Mouse (Mus musculus): Measurements from ENCODE around the gene Dock10.

Dock10 gene

DNA sequence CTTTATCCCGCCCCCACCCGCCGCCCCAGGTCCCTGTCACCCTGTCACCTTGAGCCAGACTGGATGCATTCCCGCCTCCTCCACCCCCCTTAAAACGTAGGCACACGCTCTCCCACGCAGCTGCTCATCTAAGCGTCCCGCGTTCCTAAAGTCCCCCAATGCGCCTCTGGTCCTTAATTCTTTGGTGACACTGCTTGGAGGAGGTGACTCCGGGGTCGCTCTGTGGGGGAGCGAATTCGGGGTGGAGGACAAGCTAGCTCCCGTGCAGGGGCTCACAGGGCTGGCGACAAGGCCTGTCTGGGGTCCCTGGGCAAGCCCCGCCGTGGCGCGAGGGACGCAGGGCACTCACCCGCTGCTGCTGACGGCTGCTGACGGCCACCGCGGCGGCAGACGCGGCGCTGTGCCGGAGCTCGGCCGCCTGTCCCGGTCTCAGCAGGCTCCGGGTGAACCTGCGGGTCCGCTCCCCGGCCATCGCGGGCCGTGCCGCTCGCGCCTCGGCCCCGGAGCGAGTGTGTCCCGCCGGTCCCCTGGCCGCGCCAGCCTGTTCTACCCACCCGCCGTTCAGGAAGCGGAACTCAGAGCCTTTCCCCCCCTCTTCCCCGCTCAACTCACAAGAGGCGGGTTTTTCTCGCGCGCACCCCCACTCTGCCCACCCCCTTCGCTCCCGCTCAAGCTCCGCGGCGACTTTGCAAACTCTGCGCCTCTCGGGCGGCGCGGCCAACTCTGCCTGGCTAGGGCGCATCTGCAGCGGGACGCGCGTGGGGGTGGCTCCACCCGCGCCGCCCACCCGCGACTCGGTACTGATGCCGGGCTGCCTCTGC is at the start of gene Dock10:
Gene Dock10, minus strand, starts transcription at position 551 of the 821 bp plus-strand sequence.
- in situ Hi-C loops (cut with MboI, MseI) = no loop called here

DNA sequence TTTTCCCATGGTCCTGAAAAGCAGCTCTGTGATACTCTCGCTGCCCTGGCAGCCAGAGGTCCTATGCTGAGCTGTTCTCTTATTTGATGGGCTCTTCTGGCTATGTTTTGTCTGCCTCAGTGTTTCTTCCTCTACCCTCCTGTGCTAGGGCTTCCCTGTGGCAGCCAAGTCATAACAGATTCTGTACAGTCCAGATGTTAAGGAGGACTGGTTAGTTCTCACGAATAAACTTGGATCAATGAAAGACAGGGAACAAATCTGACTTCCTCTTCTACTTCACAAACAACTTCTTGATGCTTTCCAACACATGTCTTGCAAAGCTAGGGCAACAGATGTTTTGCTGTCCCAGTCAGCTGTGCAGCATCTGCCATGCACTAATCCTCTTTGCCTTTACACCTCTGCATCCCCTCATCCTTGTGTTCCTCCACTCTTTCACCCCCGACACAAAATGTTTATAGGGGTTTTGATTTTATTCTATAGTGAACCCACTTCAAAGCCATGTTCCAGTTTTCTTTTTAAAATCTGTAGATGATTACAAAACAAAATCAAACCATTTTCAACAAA is 48.6 kb upstream of the Dock10 start:
- in situ Hi-C loops (cut with MboI, MseI) = no loop called here

DNA sequence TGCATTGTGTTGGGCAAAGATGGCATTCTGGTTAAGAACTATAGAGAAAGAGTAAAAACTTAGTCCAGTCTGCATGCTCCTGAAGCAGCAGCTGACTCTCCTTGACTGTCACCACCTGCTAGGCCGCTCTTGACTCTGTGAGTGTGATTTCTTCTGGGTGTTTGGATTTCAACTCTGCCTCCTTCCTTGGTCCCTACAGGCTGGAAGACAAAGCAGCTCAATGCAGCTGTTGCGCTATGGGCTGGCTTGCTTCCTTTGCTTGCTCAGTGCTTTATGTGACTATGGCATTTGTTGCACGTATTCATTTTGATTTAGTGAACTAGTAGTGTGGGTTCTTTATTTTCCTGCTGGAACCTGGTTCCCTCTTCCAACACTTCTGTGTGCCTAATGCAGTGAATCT is 43.7 kb upstream of the Dock10 start:
- in situ Hi-C loops (cut with MboI, MseI) = no loop called here

DNA sequence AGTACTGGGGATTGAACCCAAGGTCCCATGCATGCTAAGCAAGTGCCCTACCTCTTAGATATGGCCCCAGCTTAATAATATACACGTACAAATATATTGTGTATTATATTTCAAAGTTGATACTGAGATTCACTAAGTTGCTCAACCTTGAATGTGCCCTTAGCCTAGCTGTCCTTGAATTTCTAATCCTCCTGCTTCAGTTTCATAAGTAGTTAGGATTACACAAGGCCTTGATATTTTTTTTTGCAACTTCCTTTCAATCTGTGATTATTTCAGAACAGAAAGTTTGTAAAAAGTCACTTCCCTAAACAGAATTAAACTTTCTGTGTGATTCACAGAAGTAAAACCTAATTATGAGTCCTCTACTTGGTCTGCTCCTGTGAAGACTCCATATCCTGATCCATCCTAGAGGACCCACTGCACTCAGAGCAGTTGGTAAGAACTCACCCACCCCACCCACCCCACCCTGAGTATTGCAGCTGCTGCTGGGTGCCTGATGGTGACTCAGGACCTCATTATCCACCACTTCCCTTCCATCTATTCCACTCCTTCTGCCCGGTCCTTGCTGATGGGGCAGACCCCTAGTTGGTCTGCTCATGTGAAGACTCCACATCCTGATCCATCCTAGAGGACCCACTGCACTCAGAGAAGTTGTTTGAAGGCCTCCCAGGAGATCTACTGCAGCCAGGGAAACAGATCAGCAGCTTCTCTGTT is 26.9 kb upstream of the Dock10 start:
- in situ Hi-C loops (cut with MboI, MseI) = loop anchor here (10.0 kb wide), 1 partner anchor 710 kb away; no protein-coding TSS in a partner anchor

DNA sequence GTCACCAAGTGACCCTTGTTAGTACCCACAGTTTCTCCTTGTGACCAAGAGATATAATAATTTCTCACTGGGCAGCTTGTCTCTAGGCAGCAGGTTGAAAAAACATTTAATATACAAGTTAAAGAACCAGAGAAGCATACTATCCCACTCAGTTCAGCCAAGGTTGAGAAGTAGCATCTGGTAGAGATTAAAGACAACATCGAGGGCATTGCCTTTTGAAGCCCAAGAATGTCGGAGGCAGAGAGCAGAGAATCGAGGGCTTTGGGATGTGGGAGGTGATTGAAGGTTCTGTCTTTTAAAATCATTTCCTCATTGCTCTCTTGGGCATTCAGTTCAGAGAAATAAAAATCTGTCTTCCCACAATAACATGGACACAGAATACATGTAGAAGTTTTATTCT is 25.8 kb upstream of the Dock10 start:
- in situ Hi-C loops (cut with MboI, MseI) = loop anchor here (10.0 kb wide), 1 partner anchor 711 kb away; no protein-coding TSS in a partner anchor

DNA sequence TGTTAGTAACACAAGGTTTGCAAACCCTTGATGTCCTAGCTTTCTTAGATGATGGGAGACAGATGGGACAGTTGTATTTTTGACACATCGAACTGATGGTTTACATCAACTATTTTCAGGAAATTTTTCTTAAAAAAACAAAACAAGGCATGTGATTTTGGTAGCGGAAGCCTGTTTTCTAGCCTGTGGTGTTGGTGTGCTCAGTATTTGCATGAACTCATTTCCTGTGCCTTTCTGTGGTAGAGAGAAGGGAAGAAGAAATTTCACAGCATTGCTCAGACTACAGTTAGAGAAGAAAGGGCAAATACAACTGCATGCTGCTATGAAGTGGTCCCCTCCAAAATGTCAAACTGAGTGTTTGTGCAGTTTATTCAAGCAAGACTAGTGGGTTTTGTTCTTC is 7.2 kb upstream of the Dock10 start:
- in situ Hi-C loops (cut with MboI, MseI) = no loop called here

DNA sequence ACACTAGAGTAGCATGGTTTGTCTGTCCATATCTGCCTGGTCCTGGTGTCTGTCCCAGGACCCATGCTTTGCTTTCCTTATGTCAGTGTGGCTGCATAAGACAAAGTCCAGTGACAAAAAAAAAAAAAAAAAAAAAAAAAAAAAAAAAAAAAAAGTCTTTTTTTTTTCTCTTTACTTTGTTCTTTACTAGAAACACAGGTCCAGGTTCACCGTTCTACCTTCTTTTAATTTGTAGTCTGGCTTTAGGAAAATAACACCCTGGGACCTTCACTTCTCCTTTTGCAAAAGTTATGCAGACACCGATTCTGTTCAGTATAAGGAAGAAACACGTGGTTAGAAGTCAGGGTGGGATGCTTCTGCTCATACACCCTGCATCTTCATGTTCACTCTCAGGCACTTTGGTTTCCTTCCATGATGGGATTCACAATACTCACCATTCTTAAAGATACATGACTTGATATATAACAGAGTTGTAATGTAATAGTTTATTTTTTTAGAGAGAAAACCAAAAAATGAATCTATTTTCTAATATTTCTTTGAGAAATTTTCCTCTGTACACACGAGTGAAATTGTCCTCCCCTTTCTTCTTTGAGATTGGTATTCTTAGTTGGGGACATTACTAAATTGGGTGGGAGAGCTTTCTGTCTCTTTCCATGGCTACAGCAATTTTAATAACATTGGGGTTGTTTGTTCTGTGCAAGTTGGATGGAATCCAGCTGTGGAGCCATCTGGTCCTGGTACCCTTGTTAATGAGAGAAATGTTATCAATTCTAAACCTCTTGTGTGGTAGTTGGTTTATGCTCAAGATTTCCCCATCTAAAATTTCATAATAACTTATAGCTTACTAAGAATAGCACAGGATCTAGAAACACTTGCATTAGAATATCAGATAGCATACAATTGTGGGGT is 5.0 kb upstream of the Dock10 start:
- in situ Hi-C loops (cut with MboI, MseI) = no loop called here

DNA sequence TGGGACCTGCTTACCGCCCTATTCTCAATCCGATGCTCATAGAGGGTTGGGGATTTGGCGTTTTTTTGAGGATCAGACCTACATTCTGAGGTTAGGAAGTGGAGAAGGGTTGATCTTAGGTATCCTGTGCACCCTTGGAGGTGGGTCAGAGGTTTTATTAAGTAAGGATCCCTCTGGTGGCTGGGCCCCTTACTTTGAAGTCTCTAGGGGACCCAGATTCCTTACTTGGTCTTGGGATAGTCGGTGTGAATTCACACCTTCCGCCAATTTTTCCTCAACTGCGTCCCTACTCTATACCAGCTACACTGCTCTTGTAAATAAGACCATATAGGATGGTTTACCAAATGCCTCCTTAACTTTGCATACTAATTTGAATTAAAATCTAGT is 464 bp upstream of the Dock10 start:
- in situ Hi-C loops (cut with MboI, MseI) = no loop called here

DNA sequence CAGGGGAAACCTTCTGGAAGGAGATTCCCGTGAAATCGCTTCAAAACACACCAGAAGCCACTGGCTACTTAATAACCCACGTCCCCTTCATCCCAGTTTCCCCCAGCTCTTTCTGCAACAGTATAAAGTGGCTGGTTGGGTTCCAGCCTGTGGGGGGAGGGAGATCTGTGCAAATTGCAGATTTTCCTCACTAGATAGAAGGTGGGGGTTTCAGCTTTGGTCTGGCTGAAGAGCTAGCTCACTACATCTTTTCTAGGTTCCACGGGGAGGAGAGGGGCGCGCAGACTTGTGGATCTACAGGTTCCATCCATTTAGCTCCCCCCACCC is 714 bp downstream of the Dock10 start:
- in situ Hi-C loops (cut with MboI, MseI) = no loop called here

DNA sequence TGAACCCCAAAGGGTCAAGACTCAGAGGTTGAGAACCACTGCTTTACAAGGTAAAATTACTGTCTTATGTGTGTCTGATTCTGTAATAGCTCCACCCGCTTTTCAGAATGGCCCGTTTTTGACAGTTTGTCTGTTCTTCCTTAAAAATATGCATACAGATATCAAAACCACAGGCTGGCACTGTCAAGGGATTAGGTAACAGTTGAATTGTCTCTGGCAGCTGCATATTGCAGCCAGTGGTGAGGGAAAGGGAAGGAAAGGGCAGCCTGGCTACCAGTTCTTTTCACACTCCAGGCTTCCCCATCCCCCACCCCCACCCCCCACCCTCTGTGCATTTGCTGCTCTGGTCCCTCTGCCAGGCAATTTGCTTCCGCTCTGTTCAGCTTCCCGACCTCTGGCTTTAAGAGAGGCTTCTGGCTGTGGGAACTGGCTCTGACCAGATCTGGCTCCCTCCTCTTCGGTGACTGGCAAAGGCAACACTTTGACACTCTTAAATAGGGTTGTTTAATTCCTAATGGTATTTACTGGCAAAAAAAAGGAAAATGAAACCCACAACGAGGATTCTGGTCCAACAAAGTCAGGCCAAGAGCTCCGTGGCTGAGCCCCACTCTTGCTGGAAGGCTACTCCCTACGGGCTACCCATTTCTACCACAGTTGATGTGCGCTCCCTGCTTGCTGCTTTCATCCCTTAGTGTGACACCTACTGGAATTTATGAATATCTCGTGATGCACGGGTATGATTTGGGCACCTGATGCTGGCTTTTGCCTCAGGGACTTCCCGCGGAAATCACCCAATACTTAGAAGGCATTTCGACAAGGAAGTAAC is 1.3 kb downstream of the Dock10 start:
- in situ Hi-C loops (cut with MboI, MseI) = no loop called here

DNA sequence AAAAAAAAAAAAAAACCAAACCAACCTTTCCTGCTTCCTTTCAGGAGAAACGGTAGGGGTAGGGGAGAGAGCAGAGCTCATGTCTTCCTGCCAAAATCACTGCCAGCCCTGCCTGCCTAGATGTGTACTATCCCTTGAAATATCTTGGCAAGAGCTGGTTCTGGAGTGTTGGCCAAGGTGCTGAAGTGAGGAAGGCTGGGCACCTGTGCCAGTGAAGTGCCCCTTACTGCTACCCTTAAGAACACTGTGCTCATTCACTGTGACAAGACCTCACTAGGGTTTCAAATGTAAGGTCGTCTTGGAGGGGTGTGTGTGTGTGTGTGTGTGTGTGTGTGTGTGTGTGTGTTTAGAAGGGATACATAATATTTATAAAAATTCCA is 2.3 kb downstream of the Dock10 start:
- in situ Hi-C loops (cut with MboI, MseI) = no loop called here

DNA sequence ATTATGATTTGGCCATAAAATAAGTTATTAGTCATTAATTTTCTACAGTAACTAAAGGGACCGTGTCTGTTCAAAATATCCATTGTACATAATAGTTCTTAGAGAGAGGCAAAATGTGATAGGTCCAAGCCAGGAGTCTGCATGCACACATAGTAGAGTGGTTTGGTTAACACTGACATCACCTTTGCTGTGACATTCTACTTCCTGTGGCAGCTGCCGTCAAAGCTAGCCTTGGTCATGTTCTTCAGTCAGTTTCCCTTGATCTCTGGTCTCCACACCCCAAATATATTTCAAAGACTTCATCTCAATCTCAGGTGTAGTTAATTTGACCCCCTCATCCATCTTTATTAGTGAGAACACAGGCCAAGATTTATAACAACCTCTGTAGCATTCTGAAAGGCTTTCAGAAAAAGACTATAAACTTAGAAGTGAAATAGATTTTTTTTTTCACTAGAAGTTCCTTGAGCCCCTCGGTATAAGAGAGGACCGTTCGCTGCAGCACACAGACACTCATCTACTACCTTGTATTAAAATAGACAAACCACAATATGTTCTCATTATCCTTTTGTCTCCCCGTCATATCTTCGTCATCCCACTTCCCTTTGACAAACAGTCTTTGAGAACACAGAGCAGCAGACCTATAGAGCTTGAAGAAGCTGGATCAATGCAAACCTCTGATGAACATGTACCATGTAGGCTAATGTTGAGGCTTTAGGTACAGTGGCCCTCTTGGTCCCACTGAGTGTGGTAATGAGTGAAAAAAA is 2.8 kb downstream of the Dock10 start:
- in situ Hi-C loops (cut with MboI, MseI) = no loop called here

DNA sequence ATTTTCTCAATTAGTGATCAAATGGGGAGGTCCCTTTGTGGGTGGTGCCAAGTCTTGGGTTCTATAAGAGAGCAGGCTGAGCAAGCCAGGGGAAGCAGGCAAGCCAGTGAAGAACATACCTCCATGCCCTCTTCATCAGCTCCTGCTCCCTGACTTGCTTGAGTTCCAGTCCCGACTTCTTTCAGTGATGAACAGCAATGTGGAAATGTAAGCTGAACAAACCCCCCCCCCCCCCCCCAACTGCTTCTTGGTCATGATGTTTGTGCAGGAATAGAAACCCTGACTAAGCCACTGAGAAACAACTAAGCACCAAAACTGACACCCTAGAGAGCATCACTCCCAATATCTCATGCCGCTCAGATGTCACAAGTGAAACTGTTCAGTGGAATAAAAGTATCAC is 9.2 kb downstream of the Dock10 start:
- in situ Hi-C loops (cut with MboI, MseI) = loop anchor here (5.0 kb wide), 1 partner anchor 417 kb away; no protein-coding TSS in a partner anchor

DNA sequence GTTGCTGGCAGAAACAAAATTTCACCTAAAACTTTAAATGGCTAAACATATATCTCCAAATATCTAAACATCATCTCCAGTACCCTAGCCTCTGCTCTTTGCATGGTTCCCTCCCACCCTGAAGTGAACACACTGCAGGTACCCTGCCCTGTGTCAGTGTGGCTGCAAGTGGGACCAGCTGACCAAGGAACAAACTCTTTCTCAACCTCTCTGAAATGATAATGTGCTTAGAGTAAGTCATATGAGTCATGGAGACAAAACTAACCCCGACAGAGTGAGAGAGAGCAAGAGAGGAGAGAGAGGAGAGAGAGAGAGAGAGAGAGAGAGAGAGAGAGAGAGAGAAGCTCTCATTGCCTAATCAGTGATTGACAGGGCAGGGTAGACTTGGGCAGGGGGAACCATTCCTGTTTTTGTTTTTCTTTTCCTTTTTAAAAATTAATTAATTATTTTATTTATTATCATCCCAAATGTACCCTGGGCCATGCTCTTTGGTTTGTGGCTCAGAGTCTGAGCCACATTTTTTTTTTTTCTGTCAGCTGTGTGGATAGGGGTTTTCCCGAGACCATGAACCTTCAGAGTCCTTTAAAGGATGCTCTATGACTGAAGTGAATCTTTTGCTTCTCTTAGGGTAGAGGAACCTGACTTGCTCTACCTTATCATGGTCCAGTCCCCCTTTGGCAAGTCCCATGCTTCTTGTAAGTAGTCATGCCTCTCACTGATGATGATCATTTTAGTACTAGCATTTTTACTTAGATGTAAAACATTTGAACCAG is 11.4 kb downstream of the Dock10 start:
- in situ Hi-C loops (cut with MboI, MseI) = loop anchor here (5.0 kb wide), 1 partner anchor 415 kb away; no protein-coding TSS in a partner anchor

DNA sequence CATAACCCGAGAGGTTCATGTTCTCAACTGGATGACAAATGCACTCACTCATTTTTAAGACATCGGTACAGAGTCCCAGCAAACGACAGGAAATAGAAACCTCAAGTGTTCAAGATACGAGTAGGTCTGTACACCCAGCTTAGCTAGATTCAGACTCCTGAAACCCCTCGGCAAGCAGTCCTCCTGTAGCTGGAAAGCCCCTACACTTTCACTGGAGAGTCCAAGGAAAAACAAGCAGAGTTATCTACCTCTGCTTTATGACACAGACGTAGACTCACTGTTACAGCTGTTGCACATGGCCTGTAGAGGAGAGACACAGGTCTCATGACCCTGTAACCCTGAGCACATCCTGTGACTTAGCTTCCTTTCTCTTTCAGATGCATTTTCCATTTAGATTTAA is 12.1 kb downstream of the Dock10 start:
- in situ Hi-C loops (cut with MboI, MseI) = loop anchor here (5.0 kb wide), 1 partner anchor 414 kb away; no protein-coding TSS in a partner anchor

DNA sequence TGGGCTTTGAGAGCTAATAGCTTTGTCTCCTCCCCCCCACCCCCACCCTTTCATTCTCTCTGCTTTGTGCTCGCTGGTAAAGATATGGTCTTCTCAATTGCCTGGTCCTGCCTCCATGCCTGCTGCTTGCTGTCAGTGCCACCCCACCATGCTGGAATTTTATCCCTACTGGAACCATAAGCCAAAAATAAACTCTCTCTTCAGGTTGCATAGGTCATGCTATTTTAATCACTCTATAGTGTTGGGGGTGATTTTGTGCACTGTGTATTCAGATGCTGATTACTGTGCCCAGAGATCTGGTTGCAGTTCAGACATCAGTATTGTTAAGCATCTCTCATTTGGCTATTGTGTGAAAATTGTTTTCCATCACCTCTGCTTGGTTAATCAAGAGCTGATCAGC is 18.9 kb downstream of the Dock10 start:
- in situ Hi-C loops (cut with MboI, MseI) = loop anchor here (5.0 kb wide), 1 partner anchor 113 kb away; no protein-coding TSS in a partner anchor

DNA sequence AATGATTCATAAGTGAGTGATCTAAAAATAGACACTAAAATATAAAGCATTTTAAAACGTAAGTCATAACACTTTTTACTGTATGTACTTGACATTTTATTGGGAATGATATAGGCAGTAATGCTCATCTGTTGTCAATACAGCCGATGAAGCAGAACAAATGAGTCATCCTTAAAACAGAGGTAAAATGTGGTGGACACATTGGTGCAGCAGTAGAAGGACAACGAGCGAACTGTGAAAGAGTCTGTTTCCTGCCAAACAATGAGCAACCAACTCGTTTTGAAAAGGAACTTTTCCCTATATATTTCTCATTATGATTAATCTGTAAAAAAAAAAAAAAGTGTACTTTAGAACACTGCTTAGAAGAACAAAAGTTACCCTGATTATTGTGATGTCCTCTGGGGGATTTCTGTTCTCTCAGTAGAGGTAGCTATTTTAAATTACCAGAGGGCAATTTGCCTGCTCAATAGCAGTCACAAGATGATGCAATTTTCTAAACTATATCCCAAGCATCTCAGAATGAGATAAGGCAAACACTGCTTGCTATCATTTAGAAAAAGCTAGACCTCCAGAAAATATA is 20.4 kb downstream of the Dock10 start:
- in situ Hi-C loops (cut with MboI, MseI) = loop anchor here (5.0 kb wide), 1 partner anchor 114 kb away; no protein-coding TSS in a partner anchor

DNA sequence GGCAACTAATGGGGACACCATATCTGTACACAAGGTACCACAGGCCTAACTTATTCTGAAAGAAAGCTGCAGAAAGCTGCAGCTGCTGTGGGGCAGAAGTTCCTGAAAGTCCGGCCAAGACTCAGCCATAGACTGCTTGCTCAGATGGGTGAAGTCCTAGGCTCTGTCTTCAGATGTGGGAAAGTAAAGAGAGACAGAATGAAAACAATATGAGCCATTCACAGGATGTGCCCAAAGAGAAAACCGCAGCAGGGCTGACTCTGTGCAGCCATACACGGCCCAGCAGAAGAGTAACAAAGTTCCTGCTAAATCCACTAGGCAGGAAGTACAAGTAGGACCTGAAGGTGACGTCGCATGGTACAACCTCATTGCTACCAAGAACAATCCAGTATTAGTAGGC is 27.7 kb downstream of the Dock10 start:
- in situ Hi-C loops (cut with MboI, MseI) = no loop called here

DNA sequence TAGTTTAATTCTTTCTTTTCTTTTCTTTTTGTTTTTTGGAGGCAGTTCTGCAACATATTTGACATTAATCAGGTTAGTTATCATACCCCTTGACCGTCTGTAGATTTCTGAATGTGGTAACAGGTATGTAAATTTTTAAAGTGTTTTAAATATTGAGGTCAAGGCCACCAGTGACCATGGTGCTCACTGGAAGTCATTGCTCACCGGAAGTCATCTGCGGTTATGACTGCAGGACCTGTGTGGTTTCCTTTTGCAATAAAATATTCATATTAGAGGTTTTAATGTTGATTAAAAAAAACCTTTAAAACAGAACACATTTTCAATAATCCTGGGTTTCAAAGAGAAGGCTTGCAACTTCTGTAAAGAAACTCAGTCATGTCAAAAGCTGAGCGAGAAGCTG is 28.2 kb downstream of the Dock10 start:
- in situ Hi-C loops (cut with MboI, MseI) = no loop called here

All from T-helper 2 cell (primary cell).